Mouse (Mus musculus) thymus, postnatal 36 days (tissue): ENCODE measurements at regions not wholly inside any gene's neighbourhood (a gene's known extent, or its start where the extent isn't known, plus 50 kb on each side); places are given as distances from the start of the nearest gene placed in this dataset.

Experiments
- DNase-seq, 2 experiments: peaks; one replicate each; pipeline ENCODE4 v3.0.0; 2022; ENCODE audit warnings: mixed read lengths in 2 of 2

- DNase-seq: no peak
Measured at GRCm38 (mm10) chr12:97915026-97915425, 344.2 kb downstream of the Galc start.

DNA sequence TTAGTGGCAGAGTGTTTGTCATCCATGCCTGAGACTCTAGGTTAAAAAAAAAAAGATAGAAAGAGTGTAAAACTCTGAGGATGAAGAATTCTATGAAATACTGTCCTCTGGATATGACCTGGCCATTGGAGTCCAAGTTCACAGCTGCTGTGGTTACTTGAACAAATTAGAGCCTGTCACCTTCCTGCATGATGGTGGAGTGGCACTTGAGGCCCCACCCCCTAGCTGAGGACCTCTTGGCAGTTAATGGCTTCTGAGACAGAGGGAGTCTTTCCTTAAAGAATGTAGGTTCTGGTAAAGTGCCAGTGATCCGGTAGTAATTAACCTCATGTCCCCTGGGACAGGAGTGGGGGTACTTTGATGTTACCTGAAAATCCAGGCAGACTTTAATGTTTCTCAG, 346.5 kb downstream of the Galc start:
- DNase-seq: no peak

DNA sequence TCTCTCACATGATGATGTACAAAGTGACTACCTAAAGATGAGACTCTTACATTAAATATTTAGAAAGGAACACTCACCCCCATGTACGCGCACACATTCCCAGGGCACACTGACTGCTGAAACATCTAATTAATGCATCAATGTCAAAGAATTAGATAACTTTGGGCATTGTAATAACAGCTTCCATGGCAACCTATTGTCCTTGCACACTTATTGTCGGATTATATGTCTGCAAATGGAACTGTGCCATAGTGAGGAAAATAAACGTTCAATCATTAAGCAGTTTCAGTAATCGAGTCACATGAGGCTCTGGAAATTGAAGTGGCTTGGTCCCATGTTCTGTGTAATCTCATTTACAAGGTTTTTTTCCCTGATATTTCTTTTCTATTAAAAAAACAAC, 360.0 kb downstream of the Galc start:
- DNase-seq: no peak

- DNase-seq: no peak
Measured at GRCm38 (mm10) chr12:97898178-97898577, 361.1 kb downstream of the Galc start.

- DNase-seq: no peak
Measured at GRCm38 (mm10) chr12:97895981-97896380, 363.3 kb downstream of the Galc start.

DNA sequence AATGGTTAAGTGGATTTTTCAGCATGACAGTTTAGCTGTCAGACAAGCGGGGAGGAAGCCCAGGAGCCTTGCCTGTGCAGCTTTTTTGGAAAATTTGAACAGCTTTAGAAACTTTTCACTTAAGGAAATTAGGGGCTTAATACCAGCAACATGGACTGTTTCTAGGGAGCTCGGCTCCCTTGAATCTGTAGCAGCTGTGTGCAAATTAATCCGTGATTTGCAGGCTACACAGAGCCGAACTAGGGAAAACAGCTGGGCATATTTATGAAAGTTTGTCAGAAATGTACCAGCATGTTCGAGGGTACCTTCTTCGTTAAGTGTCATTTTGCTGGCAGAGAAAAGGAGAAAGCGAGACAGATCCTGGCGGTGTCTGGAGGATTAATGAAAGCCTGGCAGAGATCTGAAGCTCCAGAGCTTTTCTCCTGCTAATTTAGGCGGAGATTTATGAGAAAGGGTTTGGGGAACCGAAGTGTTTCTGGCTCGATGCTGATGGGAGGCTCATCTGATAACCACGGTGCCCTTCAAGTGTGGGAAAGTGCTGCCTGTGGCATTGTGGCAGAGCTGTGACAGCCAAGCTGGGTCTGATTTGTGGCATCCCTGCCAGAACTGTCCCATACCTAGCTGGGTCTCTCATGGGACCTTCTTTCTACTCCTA, 370.3 kb downstream of the Galc start:
- DNase-seq: no peak

DNA sequence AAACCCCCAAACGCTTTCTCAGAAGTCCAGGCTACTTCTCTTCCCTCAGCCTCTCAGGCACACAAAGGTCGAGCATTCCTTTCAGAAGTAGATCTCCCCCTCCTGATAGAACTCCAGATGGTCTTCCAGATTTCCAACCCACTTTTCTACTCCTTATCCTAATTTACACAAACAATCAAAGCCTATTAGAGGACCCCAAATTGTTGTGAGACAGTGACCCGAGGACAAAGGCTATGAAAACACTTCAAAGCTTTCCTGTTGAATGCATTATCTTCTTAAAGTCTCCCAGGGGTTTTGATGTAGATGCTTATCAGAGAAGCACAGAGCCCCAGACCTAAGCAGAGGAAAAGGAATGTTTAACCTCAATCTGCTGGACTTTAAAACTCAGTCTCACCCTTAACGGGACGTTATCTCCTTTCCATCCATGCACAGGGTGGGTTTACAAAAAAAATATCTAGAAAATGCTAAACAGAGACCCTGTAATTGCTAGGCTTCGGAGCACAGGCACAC, 370.9 kb downstream of the Galc start:
- no peak for DNase-seq

DNA sequence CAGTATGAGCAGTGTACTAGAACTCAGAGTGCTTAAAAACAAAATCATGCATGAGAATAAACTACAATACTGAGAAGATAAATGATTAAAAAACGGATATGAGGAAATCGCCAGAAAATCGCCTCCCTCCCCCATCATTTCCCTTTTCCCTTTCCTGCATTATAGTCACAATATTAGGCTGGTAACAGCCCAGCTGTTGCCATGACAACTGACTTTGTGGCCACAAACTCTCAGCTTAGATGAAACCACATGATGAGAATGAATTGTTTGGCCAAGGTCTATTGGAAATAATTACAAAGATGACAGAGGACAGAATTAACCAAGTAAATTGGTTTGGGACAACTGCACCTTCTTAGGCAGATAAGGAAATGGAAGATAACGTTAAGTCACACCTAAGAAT, 376.8 kb downstream of the Galc start:
- DNase-seq: no peak

GRCm38 (mm10) chr12:97872391-97872790, 386.9 kb downstream of the Galc start:
- DNase-seq: peak in 1 of 2 experiments; percentile 13

DNA sequence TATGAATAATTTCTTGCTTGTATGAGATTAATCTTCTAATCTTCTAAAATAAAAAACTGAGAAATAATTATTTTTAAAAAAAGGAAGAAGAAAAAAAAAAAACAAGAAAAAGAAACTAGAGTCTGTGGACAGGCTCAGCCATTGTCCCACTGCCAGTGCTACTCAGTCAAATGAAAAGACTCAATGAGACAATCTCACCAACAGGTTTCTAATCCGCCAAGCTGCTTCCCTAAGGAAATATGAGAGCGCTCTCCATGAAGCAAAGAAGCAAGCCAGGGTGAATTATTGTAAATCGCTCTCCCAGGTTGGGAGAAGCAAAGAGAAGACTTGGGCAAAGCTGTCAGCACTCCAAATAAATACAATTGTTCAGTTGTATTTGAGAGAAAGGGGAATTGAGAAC, 396.3 kb downstream of the Galc start:
- DNase-seq: no peak

GRCm38 (mm10) chr12:97836202-97836908, 422.9 kb downstream of the Galc start:
- DNase-seq: no peak

GRCm38 (mm10) chr12:97793364-97794120, 465.7 kb downstream of the Galc start:
- DNase-seq: no peak

DNA sequence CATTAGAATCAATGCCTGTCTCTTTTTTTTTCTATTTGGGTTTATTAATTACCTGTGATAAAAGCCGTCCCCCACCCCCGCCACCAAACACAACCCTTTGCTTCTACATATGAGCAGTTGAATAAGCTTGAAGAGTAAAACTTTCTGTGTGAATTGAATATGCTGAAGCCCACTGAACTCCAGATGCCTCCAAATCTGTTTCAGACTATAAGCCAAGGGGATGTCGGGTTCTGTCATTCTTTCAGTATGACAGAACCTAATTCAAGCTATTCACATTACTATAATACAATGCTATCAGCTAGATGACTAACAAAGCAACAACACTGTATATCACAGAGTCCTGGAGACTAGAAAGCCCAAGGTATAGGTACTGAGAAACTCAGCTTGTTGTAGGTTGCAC, 475.8 kb downstream of the Galc start:
- no peak for DNase-seq

DNA sequence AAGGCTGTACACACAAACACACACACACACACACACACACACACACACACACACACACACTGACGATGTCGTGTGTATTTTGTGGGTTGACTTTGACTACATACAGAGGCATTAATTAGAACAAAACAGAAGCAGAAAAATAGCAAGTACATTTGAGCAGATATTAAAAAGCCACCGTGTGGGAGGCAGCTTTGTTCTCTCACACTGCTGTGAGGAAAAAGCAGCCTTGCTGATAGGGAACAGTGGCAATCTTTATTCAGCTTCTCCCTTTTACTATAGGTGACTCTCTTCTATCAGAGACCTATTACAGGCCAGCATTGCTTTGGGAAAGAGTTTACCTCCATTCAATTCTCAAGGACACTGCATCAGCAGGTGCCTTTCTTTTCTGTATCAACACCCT, 500.1 kb downstream of the Galc start:
- no peak for DNase-seq

DNA sequence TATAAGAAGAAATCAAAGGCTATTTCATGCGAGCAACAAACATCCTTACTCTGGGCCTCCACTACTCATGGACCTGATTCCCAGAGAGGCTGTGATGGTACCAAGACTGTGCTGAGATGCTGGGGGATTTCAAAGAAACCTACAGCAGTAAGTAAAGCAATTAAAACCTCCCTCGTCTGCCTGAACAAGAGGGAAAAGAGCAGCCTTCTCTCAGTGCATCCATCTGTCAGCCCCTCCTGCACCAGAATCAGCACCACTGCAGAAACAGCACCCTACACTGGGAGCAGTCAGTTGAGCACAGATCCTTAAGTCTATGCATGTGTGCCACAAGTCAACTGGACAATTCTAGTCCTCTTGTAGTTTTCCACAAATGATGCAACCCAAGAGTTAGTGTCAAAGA, 500.6 kb downstream of the Galc start:
- DNase-seq: no peak

DNA sequence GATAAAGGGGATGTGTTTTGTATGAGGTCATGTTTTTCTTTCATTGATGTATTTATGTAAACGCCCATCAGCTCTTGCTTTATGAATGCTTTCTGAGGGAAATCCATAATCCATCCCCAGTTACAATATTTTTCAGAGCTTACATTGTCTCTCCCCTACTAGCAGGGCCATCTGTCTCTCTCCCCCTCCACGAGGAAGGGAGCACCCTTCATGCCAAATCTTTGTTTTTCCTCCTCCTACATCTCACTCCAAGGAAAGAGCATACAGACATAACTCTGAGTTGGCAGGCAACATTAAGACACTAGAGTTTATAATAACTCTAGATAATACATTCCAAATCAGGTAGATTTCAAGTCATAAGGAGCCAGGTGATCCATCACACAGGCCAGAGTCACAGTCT, 509.1 kb downstream of the Galc start:
- no peak for DNase-seq

DNA sequence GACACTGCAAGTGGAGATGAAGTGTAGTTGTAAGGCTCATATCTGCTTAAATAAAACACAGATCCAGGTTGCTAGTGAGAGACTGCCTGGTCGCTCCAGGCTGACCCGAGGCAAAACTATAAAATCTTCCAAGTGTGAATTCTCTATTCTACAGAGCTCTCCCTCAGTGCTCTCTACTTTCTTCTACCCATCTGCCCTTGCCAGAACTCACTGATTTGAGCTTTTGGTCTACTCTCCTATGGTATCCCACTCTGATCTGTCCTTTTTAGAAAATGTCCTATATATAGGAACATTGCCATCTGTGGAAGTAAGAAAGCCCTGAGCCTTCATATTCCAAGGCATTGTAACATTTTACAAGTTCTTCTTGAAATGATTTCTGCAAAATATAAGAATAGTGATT, 518.3 kb downstream of the Galc start:
- no peak for DNase-seq

DNA sequence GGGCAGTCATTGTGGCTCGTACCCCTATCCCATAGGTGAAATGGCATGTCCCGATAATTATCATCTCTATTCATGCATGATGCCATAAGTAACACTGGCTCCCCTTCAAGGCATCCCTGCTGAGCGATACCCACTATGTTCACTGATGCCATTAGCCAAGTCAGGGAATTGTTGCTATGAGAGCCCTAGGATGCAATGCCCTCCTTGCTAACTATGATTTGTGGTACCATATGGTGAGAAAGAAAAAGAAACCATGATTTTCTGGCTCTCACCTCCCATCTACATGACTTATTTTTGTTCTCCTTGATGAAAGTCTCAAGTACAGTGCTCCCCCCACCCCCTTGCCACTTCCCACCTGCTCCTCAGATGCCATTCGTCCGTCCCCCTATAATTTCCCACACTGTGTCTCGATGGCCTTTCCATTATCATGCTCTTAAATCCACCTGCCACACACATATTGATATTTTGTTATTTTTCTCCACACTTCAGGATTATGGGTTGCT, 527.1 kb downstream of the Galc start:
- DNase-seq: no peak

DNA sequence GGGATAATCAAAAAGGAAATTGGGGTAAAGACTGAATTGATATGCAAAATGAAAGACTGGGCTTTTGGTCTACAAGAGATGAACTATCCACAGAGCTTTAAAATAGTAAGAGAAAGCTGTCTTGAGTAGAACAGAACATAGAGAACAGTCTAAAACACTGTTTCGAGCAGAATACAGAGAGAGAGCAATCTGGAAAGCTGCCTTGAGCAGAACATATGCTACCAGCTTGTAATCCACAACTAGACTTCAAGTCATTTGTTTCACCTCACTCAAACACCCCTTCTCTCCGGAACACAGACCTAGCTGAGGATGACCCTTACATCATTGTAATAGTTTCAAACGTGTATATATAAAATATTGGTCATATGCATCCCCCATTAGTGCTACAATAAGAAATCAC, 538.7 kb downstream of the Galc start:
- DNase-seq: no peak

GRCm38 (mm10) chr12:97717812-97718211, 541.4 kb downstream of the Galc start:
- DNase-seq: no peak
